Mouse (Mus musculus) heart, embryonic 10.5 days (tissue): ENCODE results near the gene Gpatch4. TPM values are rescaled to one million over a fixed set of nuclear protein-coding genes. Genes with fewer than 3 reads are reported as not detected.

ENCODE experiments used
- DNase-seq: peaks from one replicate; pipeline ENCODE4 v3.0.0-alpha.2; 2017; ENCODE audit warnings: low spot score
- H3K27ac ChIP-seq: fragments of 300-500 bp; sonication (generic); 2 replicates; pipeline ENCODE4 v1.5.1; 2016; ENCODE audit warnings: mild to moderate bottlenecking
- H3K27me3 ChIP-seq: fragments of 300-500 bp; sonication (generic); 2 replicates; pipeline ENCODE4 v1.6.1; 2016; ENCODE audit warnings: mild to moderate bottlenecking; ENCODE audit not compliant: poor library complexity, insufficient read depth, severe bottlenecking
- H3K36me3 ChIP-seq: fragments of 300-500 bp; sonication (generic); 2 replicates; pipeline ENCODE4 v1.6.1; 2016; ENCODE audit warnings: mild to moderate bottlenecking, moderate library complexity
- H3K4me1 ChIP-seq: fragments of 300-500 bp; sonication (generic); 2 replicates; pipeline ENCODE4 v1.6.1; 2016; ENCODE audit warnings: mild to moderate bottlenecking
- H3K4me3 ChIP-seq: fragments of 300-500 bp; sonication (generic); 2 replicates; pipeline ENCODE4 v1.5.1; 2016; ENCODE audit warnings: mild to moderate bottlenecking, moderate library complexity
- H3K9me3 ChIP-seq: fragments of 300-500 bp; sonication (generic); 2 replicates; pipeline ENCODE4 v1.6.1; 2016; ENCODE audit warnings: mild to moderate bottlenecking, moderate library complexity
- WGBS: fragments of 180-500 bp; shearing (Covaris S2); methylation state at CpG from one replicate; pipeline ENCODE4 v1.1.7; 2016; 5-methylcytosine and 5-hydroxymethylcytosine counted together
- polyA plus RNA-seq: library from polyadenylated mRNA; unstranded; fragments of >200 nt; fragmentation: Nextera tagmentation; extraction: Ambion mirVana; gene quantifications from 2 replicates; pipeline ENCODE4 v1.2.1, GENCODE M21; 2016

Gpatch4 gene
- 28.5 and 47.0 TPM in 2 replicates for polyA plus RNA-seq

DNA sequence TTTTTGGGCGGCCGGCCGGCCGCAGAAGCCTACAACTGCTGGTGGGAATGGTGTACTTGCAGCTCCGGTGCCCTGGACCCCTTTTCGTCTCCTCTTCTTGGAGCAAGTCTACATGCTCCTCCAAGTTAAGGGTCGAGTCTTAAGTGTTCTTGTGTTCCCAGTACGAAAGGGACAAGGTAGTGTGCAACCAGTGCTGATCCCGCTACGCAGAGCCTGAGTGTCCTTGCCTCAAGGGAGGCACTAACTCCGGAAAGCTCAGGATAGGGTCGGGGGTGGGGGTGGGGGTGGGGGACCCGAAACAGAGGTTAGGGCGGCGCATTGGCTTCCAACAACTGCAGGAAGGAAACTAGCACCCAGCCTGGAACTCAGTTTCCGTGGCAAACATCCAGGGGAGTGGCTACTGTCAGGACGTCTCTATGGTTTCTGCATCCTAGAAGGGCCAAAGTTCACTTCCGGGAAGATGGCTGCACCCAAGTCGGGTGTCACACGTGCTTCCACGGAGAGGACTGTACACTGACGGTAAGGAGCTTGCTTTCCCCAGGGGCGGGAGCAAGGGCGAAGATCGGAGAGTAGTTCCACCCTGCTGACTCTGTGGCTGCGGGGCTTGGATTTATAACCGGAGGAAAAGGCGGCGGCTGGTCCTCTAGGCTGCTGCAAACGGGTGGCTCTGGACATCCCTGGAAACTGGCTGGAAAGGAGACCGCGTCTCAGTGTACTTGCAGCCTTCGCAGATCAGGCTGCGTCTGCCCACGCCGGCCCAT, at the start of gene Gpatch4:
TSS of gene Gpatch4 (plus strand) at position 448 of the 761 bp plus-strand sequence.
- peaks cover 5% of the 10 kb centered on the region; the same call in 1 of the 2 replicates for H3K4me1 ChIP-seq
- H3K4me3 ChIP-seq = peak within 1 kb of the TSS; percentile 78
- 7% methylated on average over 36 of the region's 36 CpGs for WGBS
- H3K36me3 ChIP-seq = peaks cover 10% of the 10 kb centered on the region; the same call in 1 of the 2 replicates
- H3K27ac ChIP-seq = peak within 1 kb of the TSS; percentile 86
- H3K27me3 ChIP-seq = peaks cover 34% of the 10 kb centered on the region
- peak; percentile 95 for DNase-seq
- no peaks in the 10 kb centered on the region for H3K9me3 ChIP-seq

DNA sequence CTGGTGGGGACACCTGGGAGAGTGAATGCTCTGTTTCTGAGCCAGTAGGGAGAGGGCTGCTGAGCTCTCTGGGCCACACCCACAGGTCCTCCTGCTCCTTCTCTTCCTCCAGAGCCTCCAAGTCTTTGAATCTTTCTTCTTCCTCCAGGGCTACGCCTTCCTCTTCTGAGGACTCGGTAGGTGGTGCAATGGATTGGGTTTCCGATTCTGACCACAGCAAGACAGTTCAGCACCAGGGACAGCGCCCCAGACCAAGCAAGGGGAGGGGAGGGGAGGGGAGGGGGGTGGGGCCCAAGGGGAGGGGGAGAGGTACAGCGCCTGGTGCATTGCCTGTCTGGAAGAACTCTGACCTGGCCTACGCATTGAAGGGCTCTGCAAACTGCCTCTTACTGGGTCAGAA, 49.5 kb upstream of the Gpatch4 start:
- no peaks in the 10 kb centered on the region for H3K36me3 ChIP-seq
- peaks cover 100% of the 10 kb centered on the region for H3K27me3 ChIP-seq
- H3K4me1 ChIP-seq = peaks cover 14% of the 10 kb centered on the region
- H3K4me3 ChIP-seq = no peak overlapping the region
- 0% methylated on average over 6 of the region's 6 CpGs for WGBS
- H3K9me3 ChIP-seq = no peaks in the 10 kb centered on the region
- H3K27ac ChIP-seq = no peak overlapping the region
- DNase-seq = no peak

DNA sequence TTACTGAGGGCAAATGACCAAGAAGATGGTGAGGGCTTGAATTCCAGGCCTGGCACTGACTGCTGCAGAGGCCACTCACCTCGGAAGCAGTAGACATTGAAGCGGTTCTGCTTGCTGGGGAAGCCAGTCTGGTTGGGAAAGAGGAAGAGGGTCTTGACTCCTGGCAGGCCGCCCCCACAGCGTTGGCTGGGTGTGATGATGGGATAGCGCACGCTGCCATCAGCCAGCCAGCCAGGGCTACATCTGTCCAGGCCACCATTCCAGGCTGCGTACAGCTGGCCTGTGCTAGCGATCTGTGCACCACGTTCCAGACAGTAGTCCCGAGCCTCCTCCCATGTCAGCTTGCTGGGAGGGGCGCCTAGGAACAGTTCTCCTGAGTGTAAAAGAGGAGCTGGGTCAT, 47.6 kb upstream of the Gpatch4 start:
- no peak for DNase-seq
- Histone ChIP-seq H3K9me3 (no peaks in the 10 kb centered on the region), H3K27me3 (peaks cover 100% of the 10 kb centered on the region), H3K4me3 (no peak overlapping the region), H3K36me3 (no peaks in the 10 kb centered on the region), H3K4me1 (peaks cover 26% of the 10 kb centered on the region), H3K27ac (no peak overlapping the region)
- WGBS = 20% methylated on average over 11 of the region's 11 CpGs

DNA sequence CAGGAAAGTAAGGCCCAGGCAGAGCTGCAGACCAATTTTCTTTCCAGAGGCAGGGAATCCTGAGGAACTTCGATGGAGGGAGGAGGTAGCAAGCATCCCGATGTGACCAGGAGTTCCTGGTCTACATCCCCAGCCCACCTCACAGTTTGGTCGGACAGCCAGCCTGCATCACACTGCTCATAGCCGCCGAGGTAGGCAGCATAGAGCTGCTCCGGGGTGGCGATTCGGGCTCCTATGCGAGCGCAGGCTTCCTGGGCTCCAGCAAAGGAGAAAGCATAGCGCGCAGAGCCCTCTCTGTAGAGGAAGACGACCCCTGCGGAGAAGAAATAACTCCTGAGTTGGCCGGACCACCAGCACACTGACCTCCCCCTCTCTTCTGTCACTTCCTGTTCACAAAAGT, 46.5 kb upstream of the Gpatch4 start:
- peak overlapping the region; percentile 56; the same call in 1 of the 2 replicates for H3K4me3 ChIP-seq

DNA sequence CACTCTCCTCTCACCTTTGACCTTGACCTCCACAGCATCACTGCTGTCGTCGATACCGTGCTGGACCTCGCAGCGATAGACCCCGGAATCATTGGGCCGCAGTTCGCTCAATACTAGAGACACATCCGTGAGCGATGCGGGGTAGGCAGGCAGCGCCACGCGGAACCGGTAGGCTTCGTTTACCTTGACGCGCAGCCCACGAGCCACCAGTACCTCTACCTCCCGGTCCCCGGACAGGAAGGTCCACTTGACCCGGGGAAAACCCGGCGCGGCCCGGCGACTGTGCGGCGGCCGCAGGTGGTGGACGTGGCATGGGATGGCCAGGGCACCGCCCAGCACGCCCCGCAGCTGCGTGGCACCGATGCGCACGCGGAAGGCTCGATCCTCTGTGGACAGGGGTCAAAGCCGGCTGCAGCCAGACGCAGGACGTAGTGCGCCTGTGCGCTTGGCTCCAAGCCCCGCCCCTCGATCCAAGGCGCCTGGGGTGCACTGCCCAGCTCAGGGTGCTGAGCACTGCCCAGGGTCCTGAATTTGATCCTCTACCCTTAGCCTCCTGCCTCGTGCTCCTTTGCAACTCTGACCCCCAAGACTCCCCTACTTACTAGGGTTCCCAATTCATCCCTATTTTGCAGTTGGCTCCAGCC, 45.8 kb upstream of the Gpatch4 start:
- H3K36me3 ChIP-seq = no peaks in the 10 kb centered on the region
- no peak for DNase-seq
- WGBS = under 1% methylated on average over 49 of the region's 49 CpGs
- H3K4me1 ChIP-seq = peaks cover 31% of the 10 kb centered on the region
- peak overlapping the region; percentile 56 for H3K4me3 ChIP-seq
- peaks cover 100% of the 10 kb centered on the region for H3K27me3 ChIP-seq
- no peak overlapping the region for H3K27ac ChIP-seq
- H3K9me3 ChIP-seq = no peaks in the 10 kb centered on the region

More for the DNA sequence above, 46.5 kb upstream of the Gpatch4 start:
- no peaks in the 10 kb centered on the region for H3K9me3 ChIP-seq
- 1% methylated on average over 15 of the region's 15 CpGs for WGBS
- DNase-seq = no peak
- H3K4me1 ChIP-seq = peaks cover 31% of the 10 kb centered on the region
- H3K36me3 ChIP-seq = no peaks in the 10 kb centered on the region
- H3K27me3 ChIP-seq = peaks cover 100% of the 10 kb centered on the region
- no peak overlapping the region for H3K27ac ChIP-seq

DNA sequence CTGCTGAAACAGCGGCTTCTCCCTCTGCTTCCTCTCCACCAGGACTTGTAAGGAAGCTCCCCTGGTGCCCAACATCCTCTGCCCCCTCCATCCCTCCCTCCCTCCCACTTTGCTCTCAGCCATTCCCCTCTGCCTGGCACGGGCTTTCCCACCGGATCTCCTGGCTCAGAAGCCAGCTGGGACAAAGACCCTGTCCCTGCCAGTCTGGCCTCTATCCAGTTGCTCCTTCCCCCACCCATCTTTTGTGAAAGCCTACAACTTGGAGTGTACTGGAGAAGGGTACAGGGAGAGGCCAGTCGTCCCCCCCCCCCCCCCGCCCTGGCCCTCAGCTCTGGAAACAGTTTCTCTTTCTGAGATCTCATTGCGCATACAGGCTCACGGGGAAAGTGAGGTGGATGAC, 44.2 kb upstream of the Gpatch4 start:
- Histone ChIP-seq H3K9me3 (no peaks in the 10 kb centered on the region), H3K27ac (no peak overlapping the region), H3K27me3 (peaks cover 100% of the 10 kb centered on the region), H3K36me3 (no peaks in the 10 kb centered on the region), H3K4me1 (peaks cover 36% of the 10 kb centered on the region), H3K4me3 (no peak overlapping the region)
- WGBS = 2% methylated on average over 7 of the region's 7 CpGs
- no peak for DNase-seq

DNA sequence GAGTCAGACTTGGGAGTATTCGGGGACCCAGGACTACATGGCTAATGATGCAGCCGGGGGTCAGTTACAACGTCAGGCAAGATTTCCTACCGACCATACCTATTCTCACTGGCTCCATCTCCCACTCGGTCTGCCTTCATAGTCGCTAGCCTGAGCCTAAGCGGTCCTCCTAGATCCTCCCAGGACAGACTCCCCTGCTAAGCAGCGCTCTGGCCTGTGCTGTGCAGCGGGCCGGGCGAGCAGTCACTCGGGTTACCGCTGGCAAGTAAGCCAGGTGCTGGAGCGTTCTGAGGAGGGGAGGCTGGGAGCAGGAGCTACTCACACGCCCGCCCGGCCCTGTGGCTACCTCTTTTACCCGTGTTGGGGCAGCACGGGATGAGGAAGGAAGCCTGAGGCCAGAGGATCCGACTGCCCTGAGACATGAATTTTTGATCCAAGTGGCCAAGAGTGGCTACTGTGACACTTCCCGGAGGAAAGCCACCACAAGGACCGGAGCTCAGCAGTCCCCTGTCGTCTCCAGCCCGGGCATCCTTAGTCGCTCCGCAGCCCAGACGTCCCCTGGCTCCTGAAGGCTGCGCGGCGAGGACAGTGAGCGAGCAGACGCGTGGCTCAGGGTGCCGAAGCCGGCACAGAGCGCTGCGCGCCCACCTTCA, 43.5 kb upstream of the Gpatch4 start:
- no peaks in the 10 kb centered on the region for H3K9me3 ChIP-seq
- H3K4me3 ChIP-seq = peak overlapping the region; percentile 56
- WGBS = 1% methylated on average over 38 of the region's 38 CpGs
- H3K27me3 ChIP-seq = peaks cover 100% of the 10 kb centered on the region
- H3K36me3 ChIP-seq = no peaks in the 10 kb centered on the region
- peaks cover 36% of the 10 kb centered on the region for H3K4me1 ChIP-seq
- H3K27ac ChIP-seq = no peak overlapping the region
- no peak for DNase-seq

DNA sequence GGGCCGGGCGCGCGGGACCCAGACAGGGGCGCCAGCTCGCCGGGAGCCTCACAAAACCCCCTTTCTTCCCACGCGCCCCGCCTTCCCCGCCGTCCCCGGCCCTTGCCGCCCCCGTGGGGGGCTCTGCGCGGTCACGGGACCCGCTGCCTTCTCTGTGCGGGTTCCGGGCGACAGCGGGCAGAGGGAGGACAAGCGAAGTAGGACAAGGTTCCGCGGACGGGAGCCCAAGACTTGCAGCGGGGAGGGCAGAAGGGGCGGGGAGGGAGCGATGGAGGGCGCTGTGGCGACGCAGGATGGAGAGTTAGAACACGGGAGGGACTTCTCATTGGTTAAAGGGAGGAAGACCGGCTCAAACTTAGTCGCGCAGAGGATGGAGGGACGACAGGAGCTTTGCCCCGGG, 42.7 kb upstream of the Gpatch4 start, which contains the start of gene Bcan:
TSS of gene Bcan (minus strand) at position 50 of the 400 bp plus-strand sequence.
- Histone ChIP-seq H3K9me3 (no peaks in the 10 kb centered on the region), H3K4me1 (peaks cover 36% of the 10 kb centered on the region), H3K36me3 (no peaks in the 10 kb centered on the region), H3K4me3 (peak within 1 kb of the TSS; percentile 56), H3K27ac (no peak within 1 kb of the TSS), H3K27me3 (peaks cover 96% of the 10 kb centered on the region)
- DNase-seq = no peak
- WGBS = under 1% methylated on average over 39 of the region's 39 CpGs

DNA sequence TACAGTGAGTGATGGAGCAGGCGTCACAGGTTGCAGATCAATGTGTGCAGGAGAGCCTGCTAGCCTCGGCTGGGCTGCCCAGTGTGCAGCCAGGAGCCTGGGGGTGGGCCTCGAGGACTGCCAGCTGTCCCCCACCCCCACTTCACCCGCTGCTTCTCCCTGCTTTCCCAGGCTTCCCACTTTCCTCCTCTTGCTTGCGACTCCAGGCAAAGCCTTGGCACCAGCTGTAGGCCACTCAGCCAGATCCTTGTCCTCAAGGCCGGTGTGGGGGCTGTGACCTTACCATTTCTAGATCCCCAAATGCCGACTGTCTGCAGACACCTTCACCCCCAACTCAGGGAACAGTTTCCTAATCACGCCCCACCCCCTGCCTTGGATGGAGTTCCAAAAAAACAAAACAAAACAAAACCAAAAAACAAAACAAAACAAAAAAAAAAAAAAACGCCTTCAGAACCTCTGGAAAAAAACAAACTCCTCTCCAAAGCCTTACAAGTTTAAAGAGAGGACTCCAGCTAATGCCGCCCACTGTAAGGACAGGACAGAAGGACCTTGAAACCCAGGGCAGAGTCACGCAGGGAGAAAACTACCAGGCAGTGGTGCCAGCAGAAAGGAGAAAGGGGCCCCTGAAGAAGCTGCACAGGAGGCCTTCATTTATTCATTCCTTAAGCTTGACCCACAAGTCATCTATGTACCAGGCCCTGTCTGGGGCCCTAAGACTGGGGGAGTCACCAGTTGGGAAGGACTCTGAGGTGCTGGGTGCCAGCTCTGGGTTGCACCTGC, 41.9 kb upstream of the Gpatch4 start:
- H3K4me3 ChIP-seq = peak overlapping the region; percentile 56; the same call in 1 of the 2 replicates
- 11% methylated on average over 11 of the region's 11 CpGs for WGBS

DNA sequence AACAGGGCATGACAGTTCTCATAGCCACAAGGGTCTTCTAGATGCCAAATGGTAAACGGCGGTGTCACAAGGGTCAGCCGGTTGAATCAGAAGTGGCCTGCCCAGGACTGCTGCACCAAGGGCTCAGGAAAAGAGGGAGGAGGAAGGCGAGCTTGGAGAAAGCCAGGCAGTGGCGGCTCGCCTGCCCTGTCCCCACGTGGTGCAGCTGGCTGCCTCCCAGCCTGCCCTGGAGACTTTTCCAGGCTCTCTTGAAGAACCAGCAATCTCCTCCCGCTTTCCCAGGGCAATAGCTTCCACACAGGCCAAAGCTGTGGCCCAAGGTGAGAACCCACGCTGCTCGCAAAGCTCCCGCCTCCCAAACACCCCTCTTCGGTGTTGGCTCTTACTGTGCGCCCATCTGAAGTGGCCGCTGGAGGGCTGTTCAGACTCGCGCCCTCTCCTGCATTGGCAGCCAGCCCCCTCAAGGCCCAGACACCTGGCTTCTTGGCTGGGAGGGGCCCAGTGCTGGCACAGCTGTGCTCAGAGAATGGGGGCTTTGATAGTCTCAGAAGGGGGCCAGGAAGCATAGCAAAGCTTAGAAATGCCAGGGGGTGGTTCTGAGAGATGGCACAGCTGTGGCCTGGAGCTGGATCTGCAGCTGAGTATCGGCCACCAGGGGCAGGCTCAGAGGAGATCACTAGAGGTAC, 40.5 kb upstream of the Gpatch4 start:
- no peaks in the 10 kb centered on the region for H3K36me3 ChIP-seq
- 0 out of 2 replicates have a peak overlapping the region, but pooled peaks have one; percentile 19 for H3K4me3 ChIP-seq
- H3K27ac ChIP-seq = no peak overlapping the region
- no peak for DNase-seq
- H3K4me1 ChIP-seq = peaks cover 24% of the 10 kb centered on the region
- H3K27me3 ChIP-seq = peaks cover 82% of the 10 kb centered on the region
- H3K9me3 ChIP-seq = peaks cover 4% of the 10 kb centered on the region; the same call in 1 of the 2 replicates
- 3% methylated on average over 17 of the region's 17 CpGs for WGBS

More for the DNA sequence above, 41.9 kb upstream of the Gpatch4 start:
- Histone ChIP-seq H3K27me3 (peaks cover 96% of the 10 kb centered on the region), H3K9me3 (peaks cover 2% of the 10 kb centered on the region; the same call in 1 of the 2 replicates), H3K36me3 (no peaks in the 10 kb centered on the region), H3K4me1 (peaks cover 36% of the 10 kb centered on the region), H3K27ac (no peak overlapping the region)
- no peak for DNase-seq

DNA sequence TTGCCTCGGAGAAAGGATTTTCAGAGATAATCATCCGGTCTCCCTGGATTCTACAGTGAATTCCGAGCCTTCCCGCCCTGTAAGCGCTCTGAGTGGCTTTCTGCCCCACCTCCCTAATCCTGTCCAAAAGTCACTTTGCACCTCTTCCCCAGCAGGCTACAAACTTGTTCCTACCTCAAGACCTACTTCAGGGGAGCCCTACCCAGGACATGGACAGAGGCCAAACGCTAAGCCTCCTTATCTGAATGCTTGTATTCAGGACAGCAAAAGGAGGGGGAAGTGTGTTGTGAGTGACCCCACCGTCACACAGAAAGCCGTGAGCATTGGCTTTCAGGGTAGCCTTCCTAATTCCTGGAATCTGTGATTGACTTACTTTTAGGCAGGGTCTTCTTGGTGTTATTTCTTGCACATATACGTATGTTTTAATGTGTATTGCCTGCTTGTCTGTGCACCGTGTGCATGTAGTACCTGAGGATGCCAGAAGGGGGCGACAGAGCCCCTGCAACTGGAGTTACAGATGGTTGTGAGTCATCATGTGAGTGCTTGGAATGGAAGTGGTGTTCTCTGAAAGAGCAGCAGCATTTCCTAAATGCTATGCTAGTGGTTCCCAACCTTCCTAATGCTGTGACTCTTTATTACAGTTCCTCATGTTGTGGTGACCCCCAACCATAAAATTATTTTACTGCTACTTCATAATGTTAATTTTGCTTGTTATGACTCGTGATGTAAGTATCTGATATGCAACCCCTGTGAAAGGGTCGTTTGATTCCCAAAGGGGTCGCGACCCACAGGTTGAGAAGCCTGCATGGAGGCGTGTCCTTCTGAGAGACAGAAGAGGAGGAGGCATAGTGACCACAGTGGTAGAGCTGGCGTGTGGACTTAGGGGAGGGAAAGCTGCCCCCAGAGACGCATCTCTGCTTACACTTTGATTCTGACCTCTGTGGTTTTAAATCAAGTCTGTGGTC, 36.8 kb upstream of the Gpatch4 start:
- no peak overlapping the region for H3K27ac ChIP-seq
- peaks cover 54% of the 10 kb centered on the region for H3K27me3 ChIP-seq

More for the DNA sequence above, 36.8 kb upstream of the Gpatch4 start:
- H3K36me3 ChIP-seq = no peaks in the 10 kb centered on the region
- peaks cover 4% of the 10 kb centered on the region; the same call in 1 of the 2 replicates for H3K9me3 ChIP-seq
- H3K4me1 ChIP-seq = 0 out of 2 replicates have a peak, but pooled peaks cover 4% of the 10 kb centered on the region
- WGBS = 63% methylated on average over 18 of the region's 18 CpGs
- H3K4me3 ChIP-seq = no peak overlapping the region
- DNase-seq = no peak
